Mouse (Mus musculus): Measurements from ENCODE around the gene Sh3rf3.

Sh3rf3 gene

DNA sequence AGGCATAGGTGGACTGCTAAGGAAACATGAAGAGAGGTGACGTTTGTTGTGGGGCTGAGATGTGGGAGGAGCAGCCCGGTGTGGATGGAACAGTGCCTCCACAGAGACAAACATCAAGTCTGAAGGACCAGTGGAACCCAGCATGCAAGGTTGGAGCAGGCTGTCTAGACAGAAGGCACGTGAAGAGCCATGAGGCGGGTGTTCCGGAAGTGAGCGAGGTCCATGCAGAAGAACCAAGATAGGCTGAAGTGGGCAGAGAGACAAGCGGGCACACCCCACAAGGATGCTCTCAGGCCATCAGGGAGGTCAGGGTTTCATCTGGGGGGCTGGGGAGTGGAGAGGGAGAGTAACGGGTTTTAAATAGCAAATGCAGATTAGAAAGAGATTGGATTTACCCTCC, 278.4 kb downstream of the Sh3rf3 start:
- in situ Hi-C loops (cut with MboI; ENCODE audit: unreplicated experiment in 2 of 2) = no loop called here

DNA sequence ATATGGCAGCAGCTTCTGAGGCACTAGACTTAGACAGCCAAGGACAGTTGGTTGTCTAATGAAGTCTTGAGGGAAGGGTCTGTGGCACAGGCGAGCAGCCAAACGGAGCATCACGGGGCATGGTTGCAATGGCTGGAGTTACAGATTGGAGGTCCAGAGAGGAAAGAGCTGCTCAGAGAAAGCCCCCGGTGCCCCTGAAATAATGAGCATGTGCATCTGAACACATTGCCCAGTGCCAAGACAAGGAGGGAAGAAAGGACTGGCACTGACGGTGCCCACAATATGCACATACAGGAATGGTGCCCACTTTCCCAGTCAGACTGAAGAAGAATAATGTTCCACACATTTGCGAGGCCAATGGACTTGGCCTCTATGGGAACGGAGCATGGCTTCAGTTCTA, 278.8 kb downstream of the Sh3rf3 start:
- in situ Hi-C loops (cut with MboI; ENCODE audit: unreplicated experiment in 2 of 2) = no loop called here

DNA sequence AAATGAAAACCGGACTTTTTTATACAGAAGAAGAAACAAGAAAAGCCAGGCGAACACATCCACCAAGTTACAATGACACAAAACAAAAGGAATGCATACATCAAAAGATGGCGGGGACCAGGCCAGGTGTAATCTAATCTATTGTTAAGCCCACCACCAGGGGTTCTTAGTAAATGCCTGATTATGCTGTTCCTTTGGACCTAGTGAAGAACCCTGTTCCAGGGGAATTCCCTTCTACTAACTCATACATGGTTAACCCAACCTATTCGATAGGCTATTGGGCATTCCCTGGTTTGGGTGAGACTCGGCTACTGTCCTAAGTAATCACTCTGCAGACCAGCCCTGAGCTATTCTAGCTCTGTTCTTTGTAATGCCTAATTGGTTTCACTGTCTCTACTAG, 289.9 kb downstream of the Sh3rf3 start:
- in situ Hi-C loops (cut with MboI; ENCODE audit: unreplicated experiment in 2 of 2) = loop anchor here in 1 of 2 experiments (25.0 kb wide), 1 partner anchor 1666 kb away; no protein-coding TSS in a partner anchor

DNA sequence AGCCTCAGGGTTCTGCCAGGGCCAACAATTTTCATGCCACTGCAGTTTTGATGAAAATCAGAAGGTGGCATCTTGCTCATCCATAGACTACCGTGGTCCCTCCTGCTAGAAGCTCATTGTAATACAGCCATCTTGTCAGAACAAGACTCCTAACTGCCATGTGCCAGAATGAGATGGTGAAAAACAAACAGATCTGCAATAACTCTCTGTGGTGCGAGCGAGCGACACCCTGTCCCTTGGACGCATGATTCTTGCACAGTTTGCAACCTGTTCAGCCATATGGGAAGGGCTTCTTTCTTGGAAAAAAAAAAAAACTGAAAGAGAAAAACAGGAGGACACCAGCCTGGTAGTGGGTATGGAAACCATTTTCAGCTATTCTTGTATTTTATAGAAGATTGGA, 291.5 kb downstream of the Sh3rf3 start:
- in situ Hi-C loops (cut with MboI; ENCODE audit: unreplicated experiment in 2 of 2) = loop anchor here in 1 of 2 experiments (25.0 kb wide), 1 partner anchor 1667 kb away; no protein-coding TSS in a partner anchor

DNA sequence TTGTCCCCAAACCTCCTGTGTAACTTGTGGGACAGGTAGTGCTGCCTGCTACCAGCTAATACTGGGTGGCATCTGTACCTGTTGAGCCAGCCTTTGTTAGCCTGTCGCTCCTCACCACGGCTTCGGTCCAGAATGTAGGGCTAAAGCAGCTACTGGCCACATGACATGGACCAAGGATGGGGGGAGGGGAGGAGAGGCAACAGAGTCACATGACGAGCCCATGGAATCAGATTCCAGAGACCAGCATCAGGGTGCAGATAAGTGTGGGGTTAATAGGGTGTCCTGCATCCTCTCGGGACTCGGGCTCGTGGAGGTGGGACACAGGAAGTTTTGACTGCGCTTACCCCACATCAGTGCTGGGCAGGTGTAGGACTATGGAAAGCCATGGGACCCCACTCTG, 292.7 kb downstream of the Sh3rf3 start:
- in situ Hi-C loops (cut with MboI; ENCODE audit: unreplicated experiment in 2 of 2) = loop anchor here in 1 of 2 experiments (25.0 kb wide), 1 partner anchor 1669 kb away; no protein-coding TSS in a partner anchor

DNA sequence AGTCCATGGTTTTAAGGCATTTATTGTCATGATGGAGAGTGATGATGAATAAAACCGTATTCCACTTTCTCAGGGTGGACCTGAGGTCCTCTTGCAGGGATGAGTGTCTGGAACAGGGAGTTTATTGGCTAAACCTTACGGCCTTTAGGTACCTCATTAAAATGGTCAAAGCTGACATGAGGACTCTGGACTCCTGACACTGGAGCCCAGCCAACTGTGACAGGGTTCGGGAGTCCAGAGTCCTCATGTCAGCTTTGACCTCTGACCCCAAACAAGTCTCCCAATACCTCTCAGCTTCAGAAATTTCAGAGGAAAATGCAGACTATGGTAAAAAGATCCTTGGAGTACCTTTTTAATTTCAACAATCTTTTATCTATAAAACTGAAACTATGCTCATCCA, 293.5 kb downstream of the Sh3rf3 start:
- in situ Hi-C loops (cut with MboI; ENCODE audit: unreplicated experiment in 2 of 2) = loop anchor here in 1 of 2 experiments (25.0 kb wide), 1 partner anchor 1669 kb away; no protein-coding TSS in a partner anchor

DNA sequence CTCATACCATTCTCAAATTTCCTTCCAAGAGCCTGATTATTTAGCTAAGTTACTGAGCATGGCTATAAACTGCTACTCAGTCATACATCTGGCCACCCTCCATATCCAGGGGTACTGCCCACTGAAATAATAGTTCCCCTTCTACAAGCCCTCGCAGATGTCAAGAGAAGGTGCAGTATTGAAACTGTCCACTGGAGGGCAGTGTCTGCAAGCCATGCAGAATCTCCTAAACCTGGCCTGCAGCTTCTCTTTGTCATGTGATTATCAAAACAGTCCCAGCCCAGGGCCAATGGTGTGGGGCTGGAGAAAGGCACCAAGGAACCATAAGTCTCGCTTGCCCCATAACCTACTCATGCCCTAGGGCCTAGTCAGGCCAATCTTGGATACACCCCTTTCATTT, 295.9 kb downstream of the Sh3rf3 start:
- in situ Hi-C loops (cut with MboI; ENCODE audit: unreplicated experiment in 2 of 2) = loop anchor here in 1 of 2 experiments (25.0 kb wide), 1 partner anchor 1672 kb away; no protein-coding TSS in a partner anchor

DNA sequence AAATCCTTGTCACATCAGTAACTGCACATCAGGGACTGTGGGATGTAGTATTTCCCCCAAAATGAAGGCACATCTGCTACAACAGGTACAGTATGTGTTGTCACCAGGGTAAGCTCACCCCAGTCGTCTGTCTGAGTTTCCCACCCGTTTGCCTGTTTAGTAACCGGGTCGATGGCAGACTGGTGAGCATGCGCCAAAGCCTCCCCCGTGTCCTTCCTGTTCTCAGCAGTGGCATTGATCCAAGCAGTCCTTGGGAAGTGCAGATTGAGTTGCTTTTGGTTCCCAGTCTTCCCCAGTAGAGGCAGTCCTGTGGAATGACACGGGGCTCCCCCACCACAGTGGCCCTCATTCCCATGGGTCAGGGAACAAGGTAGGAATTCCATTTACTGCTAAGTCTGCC, 297.2 kb downstream of the Sh3rf3 start:
- in situ Hi-C loops (cut with MboI; ENCODE audit: unreplicated experiment in 2 of 2) = loop anchor here in 1 of 2 experiments (25.0 kb wide), 1 partner anchor 1673 kb away; no protein-coding TSS in a partner anchor

DNA sequence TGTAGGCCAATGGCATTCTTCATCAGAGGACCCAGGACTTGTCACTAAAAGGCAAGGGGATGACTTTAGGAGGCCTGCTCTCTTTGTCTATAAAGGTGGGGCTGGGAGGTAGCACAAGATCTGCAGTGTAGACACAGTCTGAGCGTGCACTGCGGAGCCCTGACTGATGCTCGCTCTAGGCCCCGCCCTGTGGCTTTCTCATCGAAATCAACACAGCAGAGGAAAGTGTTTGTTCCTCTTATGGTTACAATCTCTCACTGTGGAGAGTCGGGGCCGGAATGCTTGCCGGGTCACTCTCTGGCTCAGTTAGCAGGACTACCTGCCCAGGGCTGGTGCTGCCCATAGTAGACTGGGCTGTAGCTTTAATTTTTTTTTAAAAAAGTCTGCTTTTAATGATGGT, 299.6 kb downstream of the Sh3rf3 start:
- in situ Hi-C loops (cut with MboI; ENCODE audit: unreplicated experiment in 2 of 2) = loop anchor here in 1 of 2 experiments (25.0 kb wide), 1 partner anchor 1675 kb away; no protein-coding TSS in a partner anchor

DNA sequence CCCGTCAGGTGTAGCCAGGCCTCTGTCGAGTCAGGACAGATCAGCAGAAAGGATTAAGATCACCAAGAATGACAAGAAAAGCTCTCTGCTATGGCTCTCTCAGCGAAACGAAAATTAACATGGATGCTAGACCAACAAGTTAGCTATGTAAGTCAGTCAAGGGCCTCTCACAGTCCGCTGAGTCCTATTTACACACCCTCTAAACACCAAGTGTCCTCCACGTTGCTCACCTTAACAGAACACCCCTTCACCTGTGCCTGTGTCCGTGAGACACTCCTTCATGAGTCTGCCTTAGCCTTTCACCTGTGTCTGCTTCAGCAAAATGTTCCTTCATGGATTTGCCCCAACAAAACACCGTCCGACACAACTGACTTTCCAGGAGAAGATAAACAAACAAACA, 300.2 kb downstream of the Sh3rf3 start:
- in situ Hi-C loops (cut with MboI; ENCODE audit: unreplicated experiment in 2 of 2) = loop anchor here in 1 of 2 experiments (25.0 kb wide), 1 partner anchor 1676 kb away; no protein-coding TSS in a partner anchor

DNA sequence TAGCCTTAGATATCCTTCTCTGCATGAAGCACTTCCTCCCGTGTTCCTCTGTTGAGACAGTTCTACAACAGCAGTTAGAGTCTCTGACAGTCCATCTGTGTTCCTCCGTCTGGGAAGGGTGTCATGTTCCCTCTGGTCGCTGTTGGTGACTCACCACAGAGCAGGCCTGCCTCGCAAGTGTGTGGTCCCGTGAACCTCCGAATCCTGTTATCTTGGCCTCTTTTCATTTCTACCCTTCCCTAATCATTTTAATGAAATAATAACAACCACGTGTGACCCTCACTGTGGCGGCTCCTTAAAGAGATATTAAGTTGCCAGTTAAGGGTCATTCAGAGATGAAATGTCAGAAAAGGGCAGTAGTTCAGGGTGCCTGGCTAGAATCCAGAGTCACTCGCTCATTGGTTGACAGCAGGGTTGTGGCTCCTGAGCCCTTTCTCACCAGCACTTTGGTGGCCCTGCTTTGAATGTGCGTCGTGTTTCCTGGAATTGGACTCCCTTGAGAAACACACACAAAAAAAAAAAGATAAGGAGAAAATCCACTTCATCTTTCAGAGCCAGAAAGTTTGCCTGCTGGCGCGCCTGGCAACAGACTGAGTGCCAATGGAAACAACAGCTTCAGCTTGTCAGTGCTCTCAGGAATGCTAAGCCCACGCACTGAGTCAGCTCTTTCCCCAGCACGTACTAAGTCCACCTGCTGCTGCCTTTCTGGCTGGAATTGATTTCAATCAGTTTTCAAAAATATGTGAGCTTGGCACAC, 301.6 kb downstream of the Sh3rf3 start:
- in situ Hi-C loops (cut with MboI; ENCODE audit: unreplicated experiment in 2 of 2) = loop anchor here in 1 of 2 experiments (25.0 kb wide), 1 partner anchor 1677 kb away; no protein-coding TSS in a partner anchor

DNA sequence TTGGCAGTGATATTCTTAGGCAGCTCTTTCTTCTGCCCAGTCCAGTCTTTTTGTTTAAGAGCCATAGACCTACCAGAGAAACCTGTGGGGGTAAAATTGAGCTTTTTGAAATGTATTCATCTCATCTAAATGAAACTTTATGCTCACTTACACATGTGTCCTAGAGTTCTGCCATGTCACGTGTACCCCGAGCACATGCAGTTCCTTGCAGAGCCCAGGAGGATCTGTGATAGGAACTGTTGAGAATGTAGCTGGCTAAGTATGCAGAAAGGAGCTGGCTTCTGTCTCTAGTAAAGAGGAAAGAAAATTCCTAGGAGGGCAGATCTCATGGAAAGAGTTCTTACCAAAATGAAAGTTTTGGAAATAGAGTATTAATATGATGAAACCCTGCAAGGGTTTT, 302.5 kb downstream of the Sh3rf3 start:
- in situ Hi-C loops (cut with MboI; ENCODE audit: unreplicated experiment in 2 of 2) = loop anchor here in 1 of 2 experiments (25.0 kb wide), 1 partner anchor 1678 kb away; no protein-coding TSS in a partner anchor

DNA sequence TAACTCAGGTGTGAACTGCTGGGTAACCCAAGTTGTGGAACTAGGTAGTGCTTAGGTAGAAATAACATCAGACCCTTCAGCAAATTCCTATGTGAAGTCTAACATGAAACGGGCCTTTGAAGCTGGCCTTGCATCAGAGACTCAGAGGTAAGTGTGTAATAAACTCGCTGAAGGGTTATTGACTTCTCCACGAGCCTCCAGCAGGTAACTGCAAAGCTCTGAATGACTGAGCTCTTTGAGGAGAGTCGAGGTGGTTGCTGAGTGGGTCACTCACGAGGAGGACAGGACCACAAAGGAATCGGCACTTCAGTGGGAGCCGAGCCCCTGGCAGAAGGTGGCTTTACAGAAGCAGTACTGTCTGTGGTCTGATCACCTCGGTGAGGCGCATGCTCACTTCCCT, 303.2 kb downstream of the Sh3rf3 start:
- in situ Hi-C loops (cut with MboI; ENCODE audit: unreplicated experiment in 2 of 2) = loop anchor here in 1 of 2 experiments (25.0 kb wide), 1 partner anchor 1679 kb away; no protein-coding TSS in a partner anchor

DNA sequence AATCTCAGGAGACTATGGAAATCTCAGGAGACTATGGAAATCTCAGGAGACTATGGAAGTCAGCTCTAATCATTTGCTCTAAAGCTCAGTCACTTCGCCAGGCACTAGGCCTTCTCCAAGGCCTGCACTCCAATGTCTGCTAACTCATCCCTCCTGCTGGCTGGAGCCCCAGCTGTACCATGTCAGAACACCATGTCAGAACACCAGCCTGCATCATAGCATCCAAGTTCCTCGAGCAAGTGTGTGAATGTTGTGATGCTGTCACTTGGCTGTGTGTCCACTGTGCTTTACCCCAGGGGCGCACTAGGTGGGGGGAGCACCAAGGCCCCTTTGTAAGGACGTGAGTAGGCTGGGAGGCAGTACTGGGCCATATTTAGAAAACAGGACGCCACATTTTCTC, 304.4 kb downstream of the Sh3rf3 start:
- in situ Hi-C loops (cut with MboI; ENCODE audit: unreplicated experiment in 2 of 2) = loop anchor here in 1 of 2 experiments (25.0 kb wide), 1 partner anchor 1680 kb away; no protein-coding TSS in a partner anchor

DNA sequence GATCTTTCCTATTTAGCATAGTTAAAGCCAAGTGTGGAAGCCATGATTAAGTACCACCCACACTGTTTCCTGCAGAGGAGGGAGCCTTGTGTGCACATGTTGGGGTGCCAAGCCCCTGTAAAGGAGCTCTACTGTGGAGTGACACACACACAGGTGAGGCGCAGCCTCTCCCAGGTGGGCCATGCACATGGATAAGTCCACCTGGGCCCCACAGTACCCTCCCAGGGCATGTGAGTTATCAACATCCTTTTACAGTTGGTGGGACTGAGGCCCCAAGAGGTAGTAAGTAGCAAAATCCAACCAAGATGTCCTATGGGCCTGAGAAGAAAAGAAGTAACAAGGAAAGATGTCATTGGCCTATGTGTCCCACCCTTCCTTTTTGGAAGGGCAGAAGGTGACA, 305.8 kb downstream of the Sh3rf3 start:
- in situ Hi-C loops (cut with MboI; ENCODE audit: unreplicated experiment in 2 of 2) = loop anchor here in 1 of 2 experiments (25.0 kb wide), 1 partner anchor 1682 kb away; no protein-coding TSS in a partner anchor

DNA sequence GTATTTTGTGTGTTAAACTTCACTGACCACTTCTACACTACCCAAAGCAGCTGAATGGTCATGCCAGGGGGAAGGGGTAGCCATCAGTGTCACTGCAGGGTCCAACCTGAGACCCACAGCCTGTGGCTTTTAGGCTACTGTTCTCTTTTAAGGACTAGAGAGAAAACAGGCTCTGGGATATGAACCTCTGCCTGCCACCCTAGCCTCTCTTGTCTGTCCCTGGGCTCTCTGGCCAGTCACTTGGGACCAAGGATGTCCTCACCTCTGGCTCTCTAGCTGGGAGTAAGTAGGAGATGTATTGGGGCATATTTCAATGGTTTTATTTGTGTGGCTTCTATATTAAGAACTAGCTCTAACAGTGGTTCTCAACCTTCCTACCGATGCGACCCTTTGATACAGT, 306.7 kb downstream of the Sh3rf3 start:
- in situ Hi-C loops (cut with MboI; ENCODE audit: unreplicated experiment in 2 of 2) = loop anchor here in 1 of 2 experiments (25.0 kb wide), 1 partner anchor 1683 kb away; no protein-coding TSS in a partner anchor

DNA sequence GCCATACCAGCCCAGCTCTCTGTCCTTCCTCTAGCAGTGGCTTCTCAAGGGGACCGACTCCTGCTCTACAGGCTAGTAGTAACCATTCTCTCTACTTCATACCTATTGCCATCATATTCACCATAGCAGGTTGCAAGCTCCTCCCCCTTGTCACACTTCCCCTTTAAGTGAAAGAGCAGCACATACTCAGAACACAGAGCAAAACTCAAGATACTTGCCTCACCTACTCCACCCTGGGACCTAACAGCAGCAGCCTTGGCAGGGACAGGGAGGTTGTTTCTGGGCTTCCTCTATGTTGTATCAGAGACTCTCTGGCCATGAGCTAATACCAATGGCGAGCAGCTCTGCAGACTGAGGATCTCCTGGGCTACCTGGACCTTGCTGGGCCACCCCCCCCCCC, 312.3 kb downstream of the Sh3rf3 start:
- in situ Hi-C loops (cut with MboI; ENCODE audit: unreplicated experiment in 2 of 2) = loop anchor here (25.0 kb wide), 2 partner anchors 1388 to 1688 kb away; no protein-coding TSS in a partner anchor

DNA sequence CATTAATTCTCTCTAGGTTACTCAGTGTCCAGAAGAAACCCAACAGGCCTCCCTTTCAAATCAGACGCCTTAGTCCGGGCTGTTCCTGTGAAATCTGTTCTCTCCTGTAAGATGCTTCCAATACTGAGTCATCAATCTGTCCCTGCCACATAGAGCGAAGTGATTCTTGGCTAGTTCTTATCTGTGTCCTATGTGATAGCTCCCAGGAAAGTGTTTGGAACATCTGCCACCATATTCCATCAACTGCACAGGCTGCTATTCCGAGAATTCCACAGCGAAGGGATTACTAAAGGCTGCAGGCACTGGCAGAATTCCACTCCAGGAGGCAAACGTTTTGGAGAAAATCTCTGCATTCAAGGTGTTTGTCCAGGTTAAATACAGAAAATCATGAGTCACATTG, 314.5 kb downstream of the Sh3rf3 start:
- in situ Hi-C loops (cut with MboI; ENCODE audit: unreplicated experiment in 2 of 2) = loop anchor here (25.0 kb wide), 2 partner anchors 1390 to 1690 kb away; no protein-coding TSS in a partner anchor

DNA sequence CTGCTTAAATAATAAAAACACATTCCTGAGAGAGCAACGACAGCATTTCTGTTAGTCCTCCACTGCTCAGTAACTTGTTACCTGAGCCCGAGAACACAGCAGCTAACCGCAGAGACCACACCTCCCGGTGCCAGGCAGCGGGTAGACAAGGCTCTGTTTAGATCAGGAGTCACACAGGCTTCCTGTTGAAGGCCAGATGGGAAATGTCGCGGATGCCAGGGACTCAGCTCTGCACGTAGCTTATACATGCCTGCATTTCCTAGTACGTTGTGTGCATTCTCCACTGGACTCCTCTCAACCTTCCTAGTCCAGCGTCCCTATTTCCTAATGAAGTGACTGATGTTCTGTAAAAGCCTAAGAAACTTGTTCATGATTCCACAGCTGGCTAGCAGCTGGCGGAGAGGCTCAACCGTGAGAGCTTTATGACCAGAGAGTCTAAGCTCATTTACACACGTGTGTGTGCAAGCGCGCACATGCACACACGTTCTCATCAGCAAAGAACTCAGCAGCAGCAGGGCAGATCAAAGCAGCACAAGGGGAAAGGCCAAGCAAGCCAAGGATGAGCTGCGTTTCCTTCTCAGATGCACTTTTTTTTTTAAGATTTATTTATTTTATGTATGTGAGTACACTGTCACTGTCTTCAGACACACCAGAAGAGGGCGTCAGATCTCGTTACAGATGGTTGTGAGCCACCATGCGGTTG, 318.9 kb downstream of the Sh3rf3 start:
- in situ Hi-C loops (cut with MboI; ENCODE audit: unreplicated experiment in 2 of 2) = loop anchor here (25.0 kb wide), 2 partner anchors 1395 to 1695 kb away; no protein-coding TSS in a partner anchor

DNA sequence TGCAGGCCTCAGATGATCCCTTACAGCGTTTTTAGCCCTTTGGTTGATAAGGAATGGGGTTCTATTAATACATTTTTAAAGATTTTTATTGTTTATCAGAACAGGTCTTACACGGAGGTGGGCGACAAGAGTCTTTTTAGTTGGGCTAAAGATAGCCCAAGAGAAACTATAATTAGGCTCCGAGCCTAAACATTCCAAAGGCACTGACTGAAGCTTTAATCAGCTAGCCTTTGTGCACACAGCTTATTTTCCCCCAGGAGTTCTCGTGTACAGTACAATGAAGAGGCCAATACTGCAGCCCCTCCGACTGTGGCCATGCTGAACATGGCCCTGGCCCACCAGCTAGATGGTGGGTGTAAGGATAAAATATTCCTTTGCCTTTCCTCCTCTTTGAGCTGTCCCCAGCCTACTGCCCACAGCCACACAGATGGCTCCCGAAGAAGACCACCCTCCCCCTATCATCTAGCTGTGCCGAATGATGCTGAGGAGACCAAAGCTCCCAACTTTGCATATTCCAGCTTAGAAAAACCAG, 320.4 kb downstream of the Sh3rf3 start:
- in situ Hi-C loops (cut with MboI; ENCODE audit: unreplicated experiment in 2 of 2) = loop anchor here (25.0 kb wide), 2 partner anchors 1396 to 1696 kb away; no protein-coding TSS in a partner anchor

Data from v-Abl transformed pro-B cells (cell line).